Mouse (Mus musculus): ENCODE data around the gene Myo1e.

DNA sequence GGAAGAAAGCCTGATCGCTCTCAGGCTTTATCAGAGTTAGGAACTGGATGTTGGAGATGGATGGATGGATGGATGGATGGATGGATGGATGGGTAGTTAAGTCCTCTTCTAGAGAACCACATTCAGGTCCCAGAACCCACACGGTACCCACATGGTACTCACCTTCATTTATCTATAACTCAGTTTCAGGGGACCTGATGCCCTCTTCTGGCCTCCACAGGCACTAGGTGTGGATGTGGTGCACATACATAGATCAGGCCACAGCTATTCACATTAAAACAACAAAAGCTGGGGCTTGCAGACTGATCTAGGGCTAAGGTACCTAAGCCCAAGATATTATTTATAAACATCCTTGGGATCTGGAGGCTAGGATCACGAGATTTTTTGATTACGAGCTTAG is 117.2 kb downstream of the Myo1e start:
- no peak for TF ChIP-seq CTCF (IDR thresholded peaks at IDR 0.05; ENCODE audit: low read depth, low read length)
- TF ChIP-seq GATA1 (IDR thresholded peaks at IDR 0.05; ENCODE audit: borderline replicate concordance, low read length): no peak

Data from G1E (cell line).